Mouse (Mus musculus) liver (tissue): ENCODE measurements around the gene Plcd3.

ENCODE experiments used
- DNase-seq: peaks from one replicate; pipeline ENCODE4 v3.0.0-alpha.2; 2020; ENCODE audit warnings: mixed read lengths

Plcd3 gene

GRCm38 (mm10) chr11:103058499-103059085 lies 42.9 kb downstream of the Plcd3 start:
- no peak for DNase-seq

DNA sequence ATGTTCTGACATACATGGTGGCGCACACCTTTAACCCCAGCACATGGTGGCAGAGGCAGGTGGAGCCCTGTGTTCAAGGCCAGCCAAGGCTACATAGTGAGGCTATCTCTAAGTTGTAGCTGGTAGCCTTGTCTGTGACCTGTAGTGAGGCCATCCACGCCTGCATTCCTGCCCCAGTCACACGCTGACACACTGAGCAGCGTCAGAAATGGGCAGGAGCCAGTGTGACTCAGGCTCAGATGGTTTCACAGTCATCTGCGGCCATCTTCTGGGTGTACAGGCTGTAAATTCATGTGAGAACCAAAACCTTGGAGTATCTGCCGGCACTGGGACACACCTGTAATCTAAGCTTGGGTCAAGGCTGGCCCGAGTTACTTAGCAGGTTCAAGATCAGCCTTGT lies 44.8 kb downstream of the Plcd3 start:
- no peak for DNase-seq

DNA sequence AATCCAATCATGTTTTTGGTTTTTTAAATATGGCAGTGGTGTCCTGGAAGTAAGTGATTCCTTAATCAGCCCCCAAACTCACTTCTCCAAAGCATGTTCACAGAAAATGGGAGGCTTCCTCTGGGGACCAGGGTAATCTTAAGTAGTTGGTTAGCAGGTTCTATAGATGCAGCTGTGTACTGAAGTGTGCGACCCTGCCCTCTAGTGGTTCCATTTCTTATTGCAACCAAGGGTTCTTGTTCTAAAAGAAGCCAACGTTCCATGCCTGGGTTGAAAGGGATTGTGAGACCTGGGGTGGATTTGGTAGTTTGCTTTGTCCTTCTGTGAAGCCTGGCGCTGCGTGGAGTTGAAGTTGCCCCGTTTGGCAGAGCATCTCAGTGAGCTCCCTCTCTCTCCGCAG lies 46.7 kb downstream of the Plcd3 start:
- DNase-seq, result peak; percentile 71

DNA sequence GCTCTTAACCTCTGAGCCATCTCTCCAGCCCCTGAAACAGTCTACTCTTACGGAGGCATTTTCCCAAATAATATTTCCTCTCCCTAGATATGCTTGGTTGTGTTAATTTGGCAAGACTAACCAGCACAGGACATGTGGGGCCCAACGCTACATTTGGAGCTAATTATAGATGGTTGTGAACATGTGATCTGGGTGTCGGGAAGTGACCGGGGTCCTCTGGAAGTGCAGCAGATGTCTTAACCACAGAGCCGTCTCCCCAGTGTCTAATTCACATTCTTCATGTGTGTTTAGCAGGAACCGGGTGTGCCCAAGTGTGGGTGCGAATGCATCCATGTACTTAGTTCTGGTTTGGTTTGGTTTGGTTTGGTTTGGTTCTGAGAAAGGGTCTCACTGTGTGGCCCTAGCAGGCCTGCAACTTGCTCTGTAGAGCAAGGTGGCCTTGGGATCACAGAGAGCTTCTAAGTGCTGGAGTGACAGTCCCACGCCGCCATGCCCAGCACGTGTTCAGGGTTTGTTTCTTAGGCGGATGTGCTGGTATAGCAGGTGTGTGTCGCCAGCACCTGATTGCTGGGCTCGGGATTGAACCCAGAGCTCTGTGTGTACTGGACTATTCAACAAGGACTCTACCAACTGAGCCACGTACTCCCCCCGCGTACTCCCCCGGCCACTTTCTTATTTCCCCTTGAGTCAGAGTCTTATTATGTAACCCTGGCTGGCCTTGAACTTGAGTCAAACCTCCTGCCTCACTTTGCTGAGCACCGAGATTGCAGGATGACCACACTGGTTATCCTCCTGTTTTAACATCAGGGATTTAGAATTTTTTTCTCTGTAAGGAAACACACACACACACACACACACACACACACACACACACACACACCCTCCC lies 48.0 kb downstream of the Plcd3 start:
- no peak for DNase-seq

GRCm38 (mm10) chr11:103052078-103052477 lies 49.4 kb downstream of the Plcd3 start:
- no peak for DNase-seq

DNA sequence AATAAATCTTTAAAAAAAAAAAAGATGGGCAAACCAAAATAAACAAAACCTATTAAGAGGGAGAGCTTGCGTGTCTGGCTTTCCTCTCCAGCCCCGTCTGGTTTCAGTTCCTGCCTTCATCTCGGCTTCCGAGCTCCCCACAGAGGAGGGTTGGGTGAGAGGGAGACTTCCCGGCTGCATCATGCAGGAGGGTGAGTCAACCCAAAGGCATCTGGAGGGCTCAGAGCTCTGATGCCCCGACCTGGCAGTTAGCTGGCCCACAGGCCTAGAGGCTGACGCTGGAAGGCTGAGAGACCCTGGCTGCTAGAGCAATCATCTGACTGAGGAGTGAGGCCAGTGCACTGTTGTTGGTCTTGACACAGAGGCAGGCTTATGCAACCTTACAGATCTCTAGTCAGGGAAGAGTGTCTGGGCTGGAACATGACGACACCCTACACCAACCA lies 50.2 kb downstream of the Plcd3 start:
- no peak for DNase-seq

GRCm38 (mm10) chr11:103050153-103050552 lies 51.3 kb downstream of the Plcd3 start:
- DNase-seq, result no peak

GRCm38 (mm10) chr11:103049611-103050010 lies 51.8 kb downstream of the Plcd3 start:
- DNase-seq, result no peak

DNA sequence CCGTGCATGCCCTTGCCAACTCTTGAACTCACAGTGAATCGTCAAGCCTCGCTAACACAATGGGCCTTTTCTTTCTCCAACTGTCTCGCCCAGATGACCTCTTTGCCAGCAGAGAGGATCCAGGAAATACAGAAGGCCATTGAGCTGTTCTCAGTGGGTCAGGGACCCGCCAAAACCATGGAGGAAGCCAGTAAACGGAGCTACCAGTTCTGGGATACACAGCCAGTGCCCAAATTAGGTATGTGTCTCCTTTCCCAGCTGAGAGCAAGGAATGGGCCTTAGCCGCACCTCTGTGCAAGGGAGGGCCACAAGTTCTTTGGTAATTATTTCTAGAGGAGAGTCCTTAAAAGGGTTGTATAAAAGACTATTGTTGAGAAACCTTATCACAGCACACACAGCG lies 55.2 kb downstream of the Plcd3 start:
- no peak for DNase-seq

DNA sequence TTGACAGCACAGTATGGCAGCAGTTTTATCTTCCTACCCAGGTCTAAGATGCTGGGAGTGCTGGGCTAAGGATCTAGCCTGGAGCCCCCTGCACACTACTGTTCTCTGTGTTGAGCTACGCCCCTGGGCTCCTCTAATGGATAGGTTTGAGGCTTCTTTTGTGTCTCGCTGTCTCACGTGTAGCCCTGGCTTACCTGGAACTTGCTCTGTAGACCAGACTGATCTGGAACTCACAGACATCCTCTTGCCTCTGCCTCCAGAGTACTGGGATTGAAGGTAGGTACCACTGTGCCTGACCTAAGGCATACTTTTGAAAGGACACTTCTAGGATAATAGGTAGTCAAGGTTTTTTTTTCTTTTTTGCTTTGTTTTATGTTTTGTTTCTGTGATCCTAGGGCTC lies 57.5 kb downstream of the Plcd3 start:
- no peak for DNase-seq

- no peak for DNase-seq
These were observed 58.6 kb downstream of the Plcd3 start for GRCm38 (mm10) chr11:103042828-103043227.

- DNase-seq, result no peak
These were observed 63.4 kb downstream of the Plcd3 start for GRCm38 (mm10) chr11:103038037-103038436.

- DNase-seq, result no peak
These were observed 64.5 kb downstream of the Plcd3 start for GRCm38 (mm10) chr11:103036881-103037465.

GRCm38 (mm10) chr11:103035007-103035406 lies 66.5 kb downstream of the Plcd3 start:
- no peak for DNase-seq

DNA sequence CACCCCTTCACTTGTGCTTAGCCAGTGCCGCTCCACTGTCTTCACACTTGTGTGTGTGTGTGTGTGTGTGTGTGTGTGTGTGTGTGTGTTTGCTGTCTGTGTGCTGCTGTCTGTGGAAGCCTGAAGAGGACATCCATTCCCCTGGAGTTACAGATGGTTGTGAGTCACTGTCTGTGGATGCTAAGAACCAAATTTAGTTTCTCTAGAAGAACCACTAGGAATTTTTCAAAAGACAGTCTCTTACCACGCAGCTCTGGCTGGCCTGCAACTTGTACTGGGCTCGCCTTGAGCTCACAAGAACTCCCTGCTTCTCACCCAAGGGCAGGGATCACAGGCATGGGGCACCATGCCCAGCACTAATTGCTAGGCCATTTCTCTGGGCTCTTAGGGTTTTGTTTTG lies 68.4 kb downstream of the Plcd3 start:
- no peak for DNase-seq

DNA sequence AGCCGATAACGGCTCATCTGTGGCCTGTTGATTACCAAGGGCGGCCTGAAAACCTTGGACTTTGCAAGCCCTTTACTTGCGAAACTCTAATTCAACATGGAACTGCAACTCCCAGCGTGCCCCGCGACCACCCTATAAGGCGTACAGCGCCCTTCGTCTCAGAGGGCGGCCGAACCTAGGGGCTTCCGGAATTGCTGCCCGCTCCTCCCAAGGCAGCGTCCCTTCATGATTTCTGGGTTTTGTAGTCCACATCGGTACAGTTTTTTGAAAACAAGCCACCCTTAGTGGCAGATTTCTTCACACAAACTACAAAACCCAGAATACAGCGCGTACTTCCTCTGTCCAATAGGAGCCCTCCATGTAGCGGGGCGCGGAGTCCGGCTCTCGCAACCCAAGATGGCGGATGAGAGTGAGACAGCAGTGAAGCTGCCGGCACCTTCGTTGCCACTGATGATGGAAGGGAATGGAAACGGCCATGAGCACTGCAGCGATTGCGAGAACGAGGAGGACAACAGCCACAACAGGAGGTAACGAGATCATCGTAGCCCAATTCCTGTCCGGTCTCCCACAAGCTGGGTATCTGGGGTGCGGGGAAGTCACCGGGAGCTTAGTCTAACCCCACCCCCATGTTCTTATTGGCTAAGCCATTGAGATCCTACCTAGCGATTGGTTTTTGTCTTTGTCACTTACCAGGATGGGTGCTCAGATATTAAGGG lies 73.1 kb downstream of the Plcd3 start, which contains the start of the genes Nmt1 and Dcakd:
TSS of gene Nmt1 (plus strand) at position 15 of the 716 bp plus-strand sequence.
TSS of gene Dcakd (minus strand) at position 158 of the 716 bp plus-strand sequence.
- DNase-seq, result peak; percentile 92

- no peak for DNase-seq
These were observed 73.8 kb downstream of the Plcd3 start for GRCm38 (mm10) chr11:103027570-103028175.

- no peak for DNase-seq
These were observed 74.6 kb downstream of the Plcd3 start for GRCm38 (mm10) chr11:103026901-103027300.

DNA sequence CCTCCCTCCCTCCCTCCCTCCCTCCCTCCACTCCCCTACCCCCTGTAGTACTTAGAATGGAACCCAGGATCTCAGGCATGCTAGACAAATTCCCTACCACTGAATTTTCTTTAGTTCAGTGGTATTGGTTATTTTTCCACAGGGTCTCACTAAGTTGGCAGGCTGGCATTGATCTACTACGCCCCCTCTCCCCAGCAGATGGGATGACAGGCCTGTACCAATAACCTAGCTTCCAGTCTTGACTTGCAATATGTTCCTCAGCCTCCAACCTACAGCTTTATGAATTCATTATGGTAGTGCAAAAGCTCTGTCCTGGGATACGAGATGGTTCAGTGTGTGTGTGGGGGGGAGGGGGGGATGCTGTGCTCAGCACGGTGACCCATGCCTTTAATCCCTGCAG lies 77.5 kb downstream of the Plcd3 start:
- no peak for DNase-seq

DNA sequence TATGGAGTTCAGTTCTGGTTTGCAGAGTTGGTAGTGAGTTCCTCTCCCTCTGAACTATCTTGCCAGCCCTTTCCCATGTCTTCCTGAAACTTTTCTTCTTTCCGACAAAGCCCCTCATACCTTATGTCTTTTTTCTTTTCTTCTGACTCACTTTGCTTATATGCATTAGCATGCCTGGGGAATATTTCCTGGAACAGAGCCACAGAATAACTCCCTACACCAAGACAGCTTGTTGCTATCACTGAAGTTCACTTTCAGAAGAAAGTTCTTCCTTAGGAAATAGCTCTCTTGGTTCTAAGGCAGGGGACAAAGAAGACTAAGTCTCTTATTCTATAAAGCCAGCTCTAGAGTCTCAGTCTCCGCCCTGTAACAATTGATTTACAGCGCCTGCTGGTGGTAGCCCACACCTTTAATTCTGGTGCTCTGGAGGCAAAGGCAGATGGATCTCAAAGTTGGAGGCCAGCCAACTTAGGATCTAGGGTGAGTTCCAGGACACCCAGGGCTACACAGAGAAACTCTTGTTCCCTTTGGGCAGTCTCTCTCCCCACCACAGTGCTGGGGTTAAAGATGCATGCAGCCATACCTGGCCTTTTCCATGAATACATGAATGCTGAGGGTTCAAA lies 80.6 kb downstream of the Plcd3 start:
- DNase-seq, result no peak
